Mouse (Mus musculus) embryonic stem cell, embryonic (primary cell): Measurements from ENCODE around the gene Cited4.

Experiments used
- CTCF ChIA-PET, 4 experiments: fragments of 300-600 bp in 2 of 4; fragments of 350-600 bp in 2 of 4; sonication (Branson Sonifier 250); formaldehyde crosslinking; loops; one replicate each; lab custom pipeline; 2022; ENCODE audit warnings: inconsistent platforms in 2 of 4; lab: Charles Lee
- POLR2A ChIA-PET, 4 experiments: fragments of 300-600 bp in 2 of 4; fragments of 350-600 bp in 2 of 4; sonication (Branson Sonifier 250); formaldehyde crosslinking; loops; one replicate each; lab custom pipeline; 2022; ENCODE audit warnings: antibody characterized with exemption in 4 of 4, inconsistent platforms in 1 of 4; lab: Charles Lee

The Cited4 gene

GRCm38 (mm10) chr4:120666358-120667024, at the start of gene Cited4:
TSS of gene Cited4 (plus strand) at chr4:120666572.
- CTCF ChIA-PET = interaction anchor here in 3 of 4 experiments (0.7 to 6.3 kb wide), 10 partner anchors 10 to 441 kb away, joined by 3 to 39 read pairs (median 6); no protein-coding TSS in a partner anchor
- POLR2A ChIA-PET = interaction anchor here (0.5 to 8.4 kb wide), 90 partner anchors 9 to 1035 kb away, joined by 3 to 131 read pairs (median 4); partner anchors contain the start of genes Ctps (in 3 of the 4), Exo5 (in 1 of the 4), Foxo6 (in 1 of the 4) and Rims3 (in 1 of the 4)

- POLR2A ChIA-PET = interaction anchor here in 3 of 4 experiments (0.6 to 1.9 kb wide), 3 partner anchors 12 to 281 kb away, joined by 3 to 6 read pairs (median 3); no protein-coding TSS in a partner anchor
- CTCF ChIA-PET = no interaction called here
These were observed 38.6 kb upstream of the Cited4 start for GRCm38 (mm10) chr4:120627728-120628127.

GRCm38 (mm10) chr4:120630218-120630931, 36.0 kb upstream of the Cited4 start:
- POLR2A ChIA-PET = no interaction called here
- CTCF ChIA-PET = no interaction called here

- CTCF ChIA-PET = interaction anchor here in 1 of 4 experiments (1.2 kb wide), 1 partner anchor 51 kb away, joined by 3 read pairs; no protein-coding TSS in a partner anchor
- POLR2A ChIA-PET = interaction anchor here in 1 of 4 experiments (1.0 to 3.0 kb wide), 2 partner anchors 15 to 34 kb away, joined by 6 to 10 read pairs; partner anchors contain the start of gene Cited4
These were observed 34.5 kb upstream of the Cited4 start for GRCm38 (mm10) chr4:120631828-120632227.

- CTCF ChIA-PET = interaction anchor here in 2 of 4 experiments (0.5 to 1.1 kb wide), 3 partner anchors 47 to 410 kb away, joined by 4 to 7 read pairs (median 7); no protein-coding TSS in a partner anchor
- POLR2A ChIA-PET = interaction anchor here in 2 of 4 experiments (1.5 to 1.6 kb wide), 3 partner anchors 19 to 31 kb away, joined by 4 to 8 read pairs (median 5); partner anchors contain the start of gene Cited4 (in 1 of the 2)
These were observed 31.0 kb upstream of the Cited4 start for GRCm38 (mm10) chr4:120635351-120635750.

GRCm38 (mm10) chr4:120641946-120642345, 24.4 kb upstream of the Cited4 start:
- ChIA-PET CTCF (interaction anchor here in 1 of 4 experiments (0.6 to 1.4 kb wide), 2 partner anchors 13 to 40 kb away, joined by 3 to 4 read pairs; no protein-coding TSS in a partner anchor), POLR2A (interaction anchor here in 1 of 4 experiments (1.1 kb wide), 1 partner anchor 9 kb away, joined by 4 read pairs; no protein-coding TSS in a partner anchor)

GRCm38 (mm10) chr4:120643899-120644298, 22.5 kb upstream of the Cited4 start:
- ChIA-PET CTCF (no interaction called here), POLR2A (no interaction called here)

GRCm38 (mm10) chr4:120649369-120650207, 16.8 kb upstream of the Cited4 start:
- POLR2A ChIA-PET = interaction anchor here in 2 of 4 experiments (1.3 to 8.4 kb wide), 3 partner anchors 16 to 60 kb away, joined by 3 to 70 read pairs (median 21); partner anchors contain the start of gene Cited4 (in 2 of the 2)

GRCm38 (mm10) chr4:120650208-120650592, 16.2 kb upstream of the Cited4 start:
- ChIA-PET POLR2A (interaction anchor here in 2 of 4 experiments (1.3 to 8.4 kb wide), 3 partner anchors 15 to 61 kb away, joined by 3 to 70 read pairs (median 21); partner anchors contain the start of gene Cited4 (in 2 of the 2)), CTCF (interaction anchor here in 1 of 4 experiments (1.4 kb wide), 1 partner anchor 60 kb away, joined by 4 read pairs; no protein-coding TSS in a partner anchor)

More at GRCm38 (mm10) chr4:120649369-120650207, 16.8 kb upstream of the Cited4 start:
- CTCF ChIA-PET = interaction anchor here in 1 of 4 experiments (1.4 kb wide), 1 partner anchor 60 kb away, joined by 4 read pairs; no protein-coding TSS in a partner anchor

- POLR2A ChIA-PET = interaction anchor here in 2 of 4 experiments (1.2 to 8.4 kb wide), 4 partner anchors 10 to 86 kb away, joined by 3 to 70 read pairs (median 26); partner anchors contain the start of gene Cited4 (in 2 of the 2)
- CTCF ChIA-PET = no interaction called here
These were observed 10.5 kb upstream of the Cited4 start for GRCm38 (mm10) chr4:120655898-120656297.

- CTCF ChIA-PET = no interaction called here
- POLR2A ChIA-PET = interaction anchor here in 2 of 4 experiments (0.6 to 1.5 kb wide), 4 partner anchors 10 to 91 kb away, joined by 3 to 4 read pairs (median 4); partner anchors contain the start of gene Ctps (in 1 of the 2)
These were observed 5.9 kb upstream of the Cited4 start for GRCm38 (mm10) chr4:120660485-120660884.

- ChIA-PET CTCF (interaction anchor here (0.6 to 6.3 kb wide), 11 partner anchors 8 to 75 kb away, joined by 3 to 39 read pairs (median 4); no protein-coding TSS in a partner anchor), POLR2A (interaction anchor here (0.6 to 8.4 kb wide), 35 partner anchors 9 to 369 kb away, joined by 3 to 131 read pairs (median 5); partner anchors contain the start of genes Ctps (in 2 of the 4) and Exo5 (in 1 of the 4))
These were observed 1.8 kb upstream of the Cited4 start for GRCm38 (mm10) chr4:120664601-120665000.

GRCm38 (mm10) chr4:120665144-120665700, 1.1 kb upstream of the Cited4 start:
- ChIA-PET CTCF (interaction anchor here (0.6 to 6.3 kb wide), 16 partner anchors 8 to 439 kb away, joined by 3 to 39 read pairs (median 4); no protein-coding TSS in a partner anchor), POLR2A (interaction anchor here (0.6 to 8.4 kb wide), 71 partner anchors 8 to 1034 kb away, joined by 3 to 131 read pairs (median 4); partner anchors contain the start of genes Ctps (in 3 of the 4), Exo5 (in 1 of the 4), Foxo6 (in 1 of the 4) and Rims3 (in 1 of the 4))

- ChIA-PET POLR2A (interaction anchor here (0.5 to 8.4 kb wide), 100 partner anchors 8 to 1035 kb away, joined by 3 to 131 read pairs (median 4); partner anchors contain the start of genes Ctps (in 3 of the 4), Exo5 (in 1 of the 4), Foxo6 (in 1 of the 4) and Rims3 (in 1 of the 4)), CTCF (interaction anchor here (0.7 to 6.3 kb wide), 15 partner anchors 9 to 440 kb away, joined by 3 to 39 read pairs (median 4); no protein-coding TSS in a partner anchor)
These were observed 590 bp upstream of the Cited4 start for GRCm38 (mm10) chr4:120665782-120666181.

GRCm38 (mm10) chr4:120667045-120667501, 701 bp downstream of the Cited4 start:
- CTCF ChIA-PET = interaction anchor here in 1 of 4 experiments (2.9 to 6.3 kb wide), 2 partner anchors 14 to 77 kb away, joined by 10 to 39 read pairs; no protein-coding TSS in a partner anchor
- POLR2A ChIA-PET = interaction anchor here (0.9 to 8.4 kb wide), 33 partner anchors 12 to 380 kb away, joined by 3 to 131 read pairs (median 6); partner anchors contain the start of genes Ctps (in 2 of the 4), Exo5 (in 1 of the 4) and Foxo6 (in 1 of the 4)

GRCm38 (mm10) chr4:120667555-120667954, 1.2 kb downstream of the Cited4 start:
- ChIA-PET CTCF (interaction anchor here in 3 of 4 experiments (0.7 to 6.3 kb wide), 4 partner anchors 14 to 257 kb away, joined by 6 to 39 read pairs (median 11); partner anchors contain the start of gene Exo5 (in 1 of the 3)), POLR2A (interaction anchor here in 3 of 4 experiments (0.6 to 8.4 kb wide), 19 partner anchors 12 to 482 kb away, joined by 3 to 131 read pairs (median 21); partner anchors contain the start of genes Ctps (in 2 of the 3) and Exo5 (in 1 of the 3))
